Mouse (Mus musculus) hindbrain, embryonic 15.5 days (tissue): ENCODE results near the gene Limd1. TPM values are rescaled to one million over a fixed set of nuclear protein-coding genes. Genes with fewer than 3 reads are reported as not detected.
A peak's percentile ranks its signal among the peaks of the same experiment; 100 is the strongest.

Experiments
- ATAC-seq: fragments of 200-750 bp; cut with Nextera tagmentation; 2 replicates; pipeline ENCODE4 v1.8.0; 2017; ENCODE audit warnings: low read depth, moderate number of reproducible peaks, moderate TSS enrichment; ENCODE audit not compliant: low FRiP score
- H3K27ac ChIP-seq: fragments of 300-500 bp; sonication (generic); replicated peaks from 2 replicates; pipeline ENCODE4 v1.5.1; 2015; ENCODE audit warnings: mild to moderate bottlenecking, inconsistent platforms
- H3K27me3 ChIP-seq: fragments of 300-500 bp; sonication (generic); 2 replicates; pipeline ENCODE4 v1.6.1; 2015; ENCODE audit warnings: control low read depth, inconsistent platforms
- H3K36me3 ChIP-seq: fragments of 300-500 bp; sonication (generic); 2 replicates; pipeline ENCODE4 v1.6.1; 2015; ENCODE audit warnings: control low read depth, inconsistent platforms
- H3K4me1 ChIP-seq: fragments of 300-500 bp; sonication (generic); replicated peaks from 2 replicates; pipeline ENCODE4 v1.6.1; 2015; ENCODE audit warnings: control low read depth, inconsistent platforms
- H3K4me2 ChIP-seq: fragments of 300-500 bp; sonication (generic); 2 replicates; pipeline ENCODE4 v1.6.1; 2015; ENCODE audit warnings: moderate library complexity, mild to moderate bottlenecking, inconsistent platforms
- H3K4me3 ChIP-seq: fragments of 300-500 bp; sonication (generic); 2 replicates; pipeline ENCODE4 v1.5.1; 2015; ENCODE audit warnings: mild to moderate bottlenecking, inconsistent platforms
- H3K9ac ChIP-seq: fragments of 300-500 bp; sonication (generic); 2 replicates; pipeline ENCODE4 v1.6.1; 2015; ENCODE audit warnings: inconsistent platforms
- H3K9me3 ChIP-seq: fragments of 300-500 bp; sonication (generic); 2 replicates; pipeline ENCODE4 v1.6.1; 2016; ENCODE audit warnings: control low read depth, inconsistent platforms
- WGBS: fragments of 180-500 bp; shearing (Covaris S2); methylation state at CpG from one replicate; pipeline ENCODE4 v1.1.7; 2015; 5-methylcytosine and 5-hydroxymethylcytosine counted together
- polyA plus RNA-seq: library from polyadenylated mRNA; unstranded; fragments of >200 nt; fragmentation: Nextera tagmentation; extraction: Ambion mirVana; gene quantifications from 2 replicates; pipeline ENCODE4 v1.2.1, GENCODE M21; 2015

The Limd1 gene
- polyA plus RNA-seq, 1 experiment from 2014 or later: 13.8 TPM

DNA sequence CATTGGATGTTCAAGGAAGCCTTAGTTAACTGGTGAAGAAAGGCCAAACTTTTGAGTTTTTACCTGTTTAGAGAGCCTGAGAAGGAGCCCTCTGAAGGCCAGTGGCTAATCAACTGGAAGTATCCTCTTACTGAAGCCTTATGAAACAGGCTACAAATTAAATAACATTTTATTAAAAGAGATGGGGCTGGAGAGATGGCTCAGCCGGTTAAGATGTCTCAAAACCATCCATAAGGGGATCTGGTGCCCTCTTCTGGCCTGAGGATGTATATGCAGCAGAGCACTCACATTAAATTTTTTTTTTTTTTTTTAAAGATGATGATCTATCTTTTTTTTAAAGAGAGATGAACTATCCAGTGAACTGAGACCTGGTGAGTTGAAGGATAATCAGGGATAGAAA is 46.6 kb downstream of the Limd1 start:
- WGBS: 0% methylated on average over 1 of the region's 1 CpGs
- Histone ChIP-seq H3K27ac (0 out of 2 replicates have a peak overlapping the region, but pooled peaks have one; percentile 18), H3K4me2 (no peak overlapping the region), H3K9me3 (no peaks in the 10 kb centered on the region), H3K9ac (no peak overlapping the region), H3K4me1 (peaks cover 13% of the 10 kb centered on the region), H3K36me3 (0 out of 2 replicates have a peak, but pooled peaks cover 5% of the 10 kb centered on the region), H3K4me3 (no peak overlapping the region), H3K27me3 (no peaks in the 10 kb centered on the region)
- ATAC-seq: no peak

GRCm38 (mm10) chr9:123526502-123526901 is 48.0 kb downstream of the Limd1 start:
- no peaks in the 10 kb centered on the region for H3K9me3 ChIP-seq
- WGBS: 78% methylated on average over 5 of the region's 5 CpGs
- no peak for ATAC-seq

DNA sequence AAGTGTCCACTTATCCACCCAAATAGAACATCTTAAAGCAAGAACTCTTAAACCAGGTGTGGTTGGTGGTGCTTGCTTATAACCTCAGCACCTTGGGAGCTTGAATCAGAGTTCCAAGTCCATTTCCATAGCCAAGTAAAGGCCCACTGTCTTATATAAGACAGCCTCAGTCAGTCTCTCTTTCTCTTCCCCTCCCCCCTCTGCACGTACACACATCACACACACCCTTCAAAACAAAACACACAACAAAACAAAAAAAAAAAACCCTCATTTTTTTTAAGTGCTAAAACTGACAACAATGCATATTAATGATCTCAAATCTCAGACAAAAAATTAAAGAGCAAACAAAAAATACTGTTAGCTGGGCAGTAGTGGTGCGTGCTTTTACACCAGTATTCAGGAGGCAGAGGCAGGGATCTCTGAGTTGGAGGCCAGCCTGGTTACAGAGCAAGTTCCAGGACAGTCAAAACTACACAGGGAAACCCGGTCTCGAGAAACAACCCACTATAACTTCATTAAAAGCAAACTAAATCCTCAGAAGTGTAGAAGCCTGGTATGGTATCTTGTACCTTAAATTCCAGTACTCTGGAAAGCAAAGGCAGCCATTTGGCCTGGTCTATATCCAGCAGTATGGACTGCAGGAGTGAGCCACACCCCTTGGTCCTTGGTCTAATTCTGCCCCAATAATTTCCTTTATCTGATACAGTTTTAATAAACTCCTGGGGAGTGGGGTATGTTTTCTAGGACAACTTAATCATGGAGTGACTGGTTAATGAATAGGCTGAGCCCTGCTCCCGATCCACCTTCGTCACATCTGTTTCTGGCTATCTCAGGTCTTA is 49.8 kb downstream of the Limd1 start:
- peaks cover 30% of the 10 kb centered on the region for H3K4me1 ChIP-seq
- H3K4me2 ChIP-seq: peak overlapping the region; percentile 63
- H3K27me3 ChIP-seq: no peaks in the 10 kb centered on the region
- no peaks in the 10 kb centered on the region for H3K36me3 ChIP-seq
- H3K9ac ChIP-seq: peak overlapping the region; percentile 60
- H3K27ac ChIP-seq: peak overlapping the region; percentile 92
- no peak for ATAC-seq
- 25% methylated on average over 6 of the region's 6 CpGs for WGBS
- H3K4me3 ChIP-seq: peak overlapping the region; percentile 96
- H3K9me3 ChIP-seq: no peaks in the 10 kb centered on the region

More at GRCm38 (mm10) chr9:123526502-123526901, 48.0 kb downstream of the Limd1 start:
- Histone ChIP-seq H3K9ac (no peak overlapping the region), H3K4me1 (peaks cover 23% of the 10 kb centered on the region), H3K4me2 (no peak overlapping the region), H3K27ac (no peak overlapping the region), H3K27me3 (no peaks in the 10 kb centered on the region), H3K4me3 (no peak overlapping the region), H3K36me3 (no peaks in the 10 kb centered on the region)

GRCm38 (mm10) chr9:123528926-123529295 is 50.4 kb downstream of the Limd1 start:
- peak; percentile 17 for ATAC-seq
- peak overlapping the region; percentile 96 for H3K4me3 ChIP-seq
- H3K36me3 ChIP-seq: no peaks in the 10 kb centered on the region
- H3K9me3 ChIP-seq: no peaks in the 10 kb centered on the region
- no peaks in the 10 kb centered on the region for H3K27me3 ChIP-seq
- peak overlapping the region; percentile 92 for H3K27ac ChIP-seq
- under 1% methylated on average over 17 of the region's 17 CpGs for WGBS
- H3K4me1 ChIP-seq: peaks cover 30% of the 10 kb centered on the region
- H3K4me2 ChIP-seq: peak overlapping the region; percentile 63
- peak overlapping the region; percentile 60 for H3K9ac ChIP-seq

GRCm38 (mm10) chr9:123529392-123530157 is 51.1 kb downstream of the Limd1 start, which contains the start of gene Sacm1l:
TSS of gene Sacm1l (plus strand) at chr9:123529759.
- peak within 1 kb of the TSS; percentile 63 for H3K4me2 ChIP-seq
- ATAC-seq: peak; percentile 99
- H3K27ac ChIP-seq: peak within 1 kb of the TSS; percentile 92
- H3K36me3 ChIP-seq: no peaks in the 10 kb centered on the region
- H3K9ac ChIP-seq: peak within 1 kb of the TSS; percentile 85
- WGBS: under 1% methylated on average over 72 of the region's 79 CpGs
- H3K4me3 ChIP-seq: peak within 1 kb of the TSS; percentile 96
- peaks cover 30% of the 10 kb centered on the region for H3K4me1 ChIP-seq
- H3K9me3 ChIP-seq: no peaks in the 10 kb centered on the region
- no peaks in the 10 kb centered on the region for H3K27me3 ChIP-seq

GRCm38 (mm10) chr9:123530158-123530475 is 51.6 kb downstream of the Limd1 start:
- no peak for ATAC-seq
- H3K4me1 ChIP-seq: peaks cover 26% of the 10 kb centered on the region
- H3K4me3 ChIP-seq: peak overlapping the region; percentile 96
- H3K9ac ChIP-seq: peak overlapping the region; percentile 85
- peak overlapping the region; percentile 59 for H3K4me2 ChIP-seq
- under 1% methylated on average over 13 of the region's 13 CpGs for WGBS
- H3K9me3 ChIP-seq: no peaks in the 10 kb centered on the region
- H3K36me3 ChIP-seq: no peaks in the 10 kb centered on the region
- no peaks in the 10 kb centered on the region for H3K27me3 ChIP-seq
- H3K27ac ChIP-seq: peak overlapping the region; percentile 92

DNA sequence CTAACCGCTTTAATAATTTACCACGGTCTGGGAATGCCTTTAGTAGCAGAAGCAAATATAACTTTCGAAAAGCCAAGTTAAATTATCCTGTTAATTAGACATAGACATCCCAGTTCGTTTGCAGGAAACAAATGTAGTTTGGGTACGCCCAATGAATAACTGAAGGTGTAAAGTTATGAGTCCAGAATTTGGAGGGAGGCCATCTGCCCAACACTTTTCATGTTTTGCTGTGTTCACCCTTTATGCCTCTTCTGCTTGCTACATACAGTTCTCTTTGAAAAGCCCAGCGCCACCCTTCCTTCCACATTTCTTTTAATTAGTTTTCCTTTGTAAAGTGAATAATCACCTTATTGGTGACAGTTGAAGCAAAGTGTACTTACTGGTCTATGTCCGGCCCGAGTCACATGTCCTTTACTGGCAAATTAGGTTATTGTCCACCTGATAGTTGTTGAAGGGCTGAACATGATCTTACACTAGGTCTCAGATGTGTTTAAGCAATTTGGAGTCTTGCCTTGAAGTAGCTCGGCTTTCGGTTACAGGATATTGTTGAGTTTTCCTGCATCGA is 52.1 kb downstream of the Limd1 start:
- H3K4me1 ChIP-seq: peaks cover 26% of the 10 kb centered on the region
- ATAC-seq: no peak
- no peaks in the 10 kb centered on the region for H3K9me3 ChIP-seq
- peak overlapping the region; percentile 92 for H3K27ac ChIP-seq
- no peaks in the 10 kb centered on the region for H3K36me3 ChIP-seq
- H3K4me3 ChIP-seq: peak overlapping the region; percentile 96
- H3K27me3 ChIP-seq: no peaks in the 10 kb centered on the region
- WGBS: 41% methylated on average over 11 of the region's 11 CpGs
- H3K4me2 ChIP-seq: peak overlapping the region; percentile 59
- peak overlapping the region; percentile 85 for H3K9ac ChIP-seq

- H3K27me3 ChIP-seq: no peaks in the 10 kb centered on the region
- no peak overlapping the region for H3K27ac ChIP-seq
- H3K9me3 ChIP-seq: no peaks in the 10 kb centered on the region
- ATAC-seq: no peak
- no peaks in the 10 kb centered on the region for H3K36me3 ChIP-seq
- H3K4me3 ChIP-seq: peak overlapping the region; percentile 96
- peak overlapping the region; percentile 59 for H3K4me2 ChIP-seq
- H3K9ac ChIP-seq: peak overlapping the region; percentile 85; the same call in 1 of the 2 replicates
- H3K4me1 ChIP-seq: peaks cover 26% of the 10 kb centered on the region
Measured at GRCm38 (mm10) chr9:123531234-123531633, 52.7 kb downstream of the Limd1 start.

DNA sequence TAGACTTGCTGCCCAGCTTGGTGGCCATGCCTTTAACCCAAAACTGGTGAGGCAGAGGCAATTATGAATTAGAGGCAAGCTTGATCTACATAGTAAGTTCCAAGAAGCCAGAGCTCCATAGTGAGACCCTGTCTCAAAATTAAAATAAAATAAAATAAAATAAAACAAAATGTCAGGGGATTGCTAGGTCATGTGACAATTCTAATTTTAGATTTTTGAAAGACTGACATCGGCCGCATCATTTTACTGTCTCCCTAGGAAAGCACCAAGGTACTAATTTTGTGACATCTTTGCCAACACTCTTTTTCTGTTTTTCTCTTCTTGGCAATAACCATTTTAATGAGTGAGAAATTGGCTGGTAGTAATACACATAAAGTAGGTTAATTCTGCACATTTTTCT is 58.1 kb downstream of the Limd1 start:
- H3K9me3 ChIP-seq: no peaks in the 10 kb centered on the region
- 98% methylated on average over 2 of the region's 2 CpGs for WGBS
- H3K4me1 ChIP-seq: peaks cover 9% of the 10 kb centered on the region
- ATAC-seq: no peak
- no peak overlapping the region for H3K9ac ChIP-seq
- no peak overlapping the region for H3K27ac ChIP-seq
- no peaks in the 10 kb centered on the region for H3K27me3 ChIP-seq
- no peaks in the 10 kb centered on the region for H3K36me3 ChIP-seq
- no peak overlapping the region for H3K4me3 ChIP-seq
- no peak overlapping the region for H3K4me2 ChIP-seq

GRCm38 (mm10) chr9:123538189-123538588 is 59.7 kb downstream of the Limd1 start:
- Histone ChIP-seq H3K27me3 (no peaks in the 10 kb centered on the region), H3K4me2 (no peak overlapping the region), H3K9ac (no peak overlapping the region), H3K27ac (no peak overlapping the region), H3K9me3 (no peaks in the 10 kb centered on the region), H3K4me3 (no peak overlapping the region), H3K4me1 (peaks cover 3% of the 10 kb centered on the region; the same call in 1 of the 2 replicates), H3K36me3 (no peaks in the 10 kb centered on the region)
- 70% methylated on average over 4 of the region's 4 CpGs for WGBS
- ATAC-seq: no peak

DNA sequence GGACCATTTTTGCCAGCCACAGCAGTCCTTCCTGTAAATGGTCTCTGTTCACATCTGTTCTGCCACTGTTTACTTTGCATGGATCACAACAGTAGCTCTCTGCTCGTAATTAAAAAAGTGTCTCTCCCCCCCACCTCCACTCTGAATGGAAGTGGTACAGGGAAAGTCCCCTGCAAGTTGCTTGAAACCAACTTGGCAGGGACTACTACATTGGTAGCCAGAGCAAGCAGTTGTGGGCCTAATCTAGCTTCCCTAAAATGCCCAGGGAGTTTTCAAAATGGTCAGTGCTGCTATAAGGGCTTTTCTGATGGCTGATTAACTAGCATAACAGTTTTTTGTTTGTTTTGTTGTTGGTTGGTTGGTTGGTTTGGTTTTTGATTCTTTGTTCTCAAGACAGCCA is 60.6 kb downstream of the Limd1 start:
- 41% methylated on average over 1 of the region's 1 CpGs for WGBS
- ATAC-seq: no peak
- no peaks in the 10 kb centered on the region for H3K9me3 ChIP-seq

GRCm38 (mm10) chr9:123539823-123540222 is 61.3 kb downstream of the Limd1 start:
- no peak overlapping the region for H3K9ac ChIP-seq
- no peaks in the 10 kb centered on the region for H3K36me3 ChIP-seq
- no peak overlapping the region for H3K4me3 ChIP-seq
- H3K27ac ChIP-seq: no peak overlapping the region
- H3K9me3 ChIP-seq: no peaks in the 10 kb centered on the region
- no peaks in the 10 kb centered on the region for H3K27me3 ChIP-seq
- ATAC-seq: no peak
- H3K4me2 ChIP-seq: no peak overlapping the region
- 89% methylated on average over 2 of the region's 2 CpGs for WGBS
- peaks cover 3% of the 10 kb centered on the region; the same call in 1 of the 2 replicates for H3K4me1 ChIP-seq

More for the DNA sequence above, 60.6 kb downstream of the Limd1 start:
- Histone ChIP-seq H3K9ac (no peak overlapping the region), H3K36me3 (no peaks in the 10 kb centered on the region), H3K4me3 (no peak overlapping the region), H3K27ac (no peak overlapping the region), H3K27me3 (no peaks in the 10 kb centered on the region), H3K4me1 (peaks cover 3% of the 10 kb centered on the region; the same call in 1 of the 2 replicates), H3K4me2 (no peak overlapping the region)
